Mouse (Mus musculus): ENCODE data around the gene Oprm1.

DNA sequence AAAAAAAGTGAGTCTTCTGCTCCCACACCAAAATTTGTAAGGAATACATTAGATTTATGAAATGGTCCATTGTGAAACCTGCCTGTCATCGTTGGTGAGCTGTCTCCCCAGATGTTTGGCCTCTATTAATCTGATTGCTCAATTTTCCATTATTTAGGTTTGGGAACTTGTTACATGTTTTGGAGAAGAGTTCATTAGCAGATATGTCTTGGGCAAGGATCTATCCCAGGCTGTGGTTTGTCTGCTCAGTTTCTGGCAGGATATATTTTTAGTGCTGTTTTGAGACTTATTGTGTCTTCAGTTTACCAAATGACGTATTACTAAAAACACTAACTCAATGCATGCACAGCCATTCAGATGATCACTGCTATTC lies 289.6 kb downstream of the Oprm1 start:
- TF ChIP-seq ZC3H11A (IDR thresholded peaks at IDR 0.05; ENCODE audit: borderline replicate concordance, low read depth, low read length), result no peak
- no peak for TF ChIP-seq HCFC1 (IDR thresholded peaks at IDR 0.05; ENCODE audit: borderline replicate concordance, insufficient read depth, low read length)

Data from ES-E14 (cell line).